Mouse (Mus musculus): ENCODE measurements around the gene Pdx1.

The Pdx1 gene

DNA sequence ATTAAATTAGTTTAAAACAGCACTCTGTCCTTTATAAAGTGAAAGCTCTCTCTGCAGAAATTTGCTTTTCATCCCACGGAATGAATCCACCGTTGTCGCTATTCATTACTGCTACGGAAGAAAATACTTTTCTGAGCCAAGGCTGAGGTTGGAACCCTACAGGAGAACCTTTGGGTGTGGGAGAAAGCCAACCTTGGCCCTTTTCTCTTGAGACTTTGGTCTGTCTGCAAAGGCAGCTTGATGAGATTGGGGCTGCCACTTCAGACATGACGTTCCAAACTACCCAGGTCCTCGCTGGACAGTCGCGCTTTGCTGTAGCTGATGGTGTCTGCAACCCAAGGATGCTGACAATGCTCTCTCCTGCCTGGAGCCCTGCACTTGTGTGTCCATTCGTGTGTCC, 38.7 kb downstream of the Pdx1 start:
- no peak for DNase-seq (ENCODE audit: low spot score in 2 of 2)

DNA sequence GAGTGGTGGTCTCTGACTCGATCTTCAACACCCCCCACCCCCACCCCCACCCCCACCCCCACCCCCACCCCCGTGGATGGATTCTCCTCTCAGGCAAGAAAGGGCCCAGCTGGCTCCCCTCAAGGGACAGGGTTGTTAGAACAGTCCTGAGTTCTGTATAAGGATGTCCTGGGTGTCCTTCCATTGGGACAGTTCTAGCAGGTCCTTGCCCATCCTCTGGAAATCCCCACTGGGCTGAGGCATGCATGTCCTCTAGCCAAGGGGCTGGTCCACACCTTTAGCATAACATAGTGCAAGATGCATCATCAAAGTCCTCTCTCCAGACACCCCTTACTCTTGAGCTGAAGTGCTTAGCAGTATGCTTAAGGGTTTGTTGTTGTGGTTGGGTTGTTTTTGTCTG, 40.0 kb downstream of the Pdx1 start:
- DNase-seq (ENCODE audit: low spot score in 2 of 2) = no peak

DNA sequence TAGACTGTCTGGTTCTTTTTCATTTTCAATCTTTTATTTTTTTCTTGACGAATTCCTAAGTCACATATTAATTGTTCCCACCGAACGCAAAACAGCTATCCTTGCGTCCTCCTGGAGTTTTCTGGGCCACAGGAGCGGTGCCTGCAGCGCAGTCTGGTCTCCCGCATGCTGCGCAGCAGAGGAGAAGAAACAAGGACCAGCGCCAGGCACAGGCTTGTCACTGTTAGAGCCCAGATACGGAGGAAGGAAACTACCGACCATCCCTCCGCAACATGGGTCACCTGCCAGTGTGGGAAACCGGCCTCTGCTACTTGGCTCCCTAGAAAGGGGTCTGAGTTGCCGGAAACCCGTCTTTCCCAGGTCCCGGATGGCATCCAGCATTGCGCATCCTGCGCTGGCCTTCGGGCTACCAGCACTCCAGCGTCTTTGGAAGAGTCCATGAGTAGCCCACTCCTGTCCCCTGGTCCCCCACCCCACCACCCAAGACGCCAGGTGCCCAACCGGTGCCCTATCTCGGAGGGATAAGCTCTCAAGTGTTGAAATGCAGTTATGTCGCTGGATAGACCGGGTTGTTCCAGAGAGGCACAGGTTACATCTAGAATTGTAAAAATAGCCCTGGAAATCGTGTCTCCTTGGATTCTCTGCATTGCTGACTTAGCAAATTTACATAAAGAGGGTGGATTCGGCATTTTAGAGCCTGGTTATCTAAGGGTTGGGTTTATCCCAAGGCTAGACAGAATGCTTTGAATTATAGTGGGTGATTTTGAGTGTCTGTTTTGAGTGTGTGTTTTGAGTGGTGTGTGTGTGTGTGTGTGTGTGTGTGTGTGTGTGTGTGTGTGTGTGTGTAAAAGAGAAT, 43.3 kb downstream of the Pdx1 start:
- DNase-seq (ENCODE audit: low spot score in 2 of 2) = no peak

DNA sequence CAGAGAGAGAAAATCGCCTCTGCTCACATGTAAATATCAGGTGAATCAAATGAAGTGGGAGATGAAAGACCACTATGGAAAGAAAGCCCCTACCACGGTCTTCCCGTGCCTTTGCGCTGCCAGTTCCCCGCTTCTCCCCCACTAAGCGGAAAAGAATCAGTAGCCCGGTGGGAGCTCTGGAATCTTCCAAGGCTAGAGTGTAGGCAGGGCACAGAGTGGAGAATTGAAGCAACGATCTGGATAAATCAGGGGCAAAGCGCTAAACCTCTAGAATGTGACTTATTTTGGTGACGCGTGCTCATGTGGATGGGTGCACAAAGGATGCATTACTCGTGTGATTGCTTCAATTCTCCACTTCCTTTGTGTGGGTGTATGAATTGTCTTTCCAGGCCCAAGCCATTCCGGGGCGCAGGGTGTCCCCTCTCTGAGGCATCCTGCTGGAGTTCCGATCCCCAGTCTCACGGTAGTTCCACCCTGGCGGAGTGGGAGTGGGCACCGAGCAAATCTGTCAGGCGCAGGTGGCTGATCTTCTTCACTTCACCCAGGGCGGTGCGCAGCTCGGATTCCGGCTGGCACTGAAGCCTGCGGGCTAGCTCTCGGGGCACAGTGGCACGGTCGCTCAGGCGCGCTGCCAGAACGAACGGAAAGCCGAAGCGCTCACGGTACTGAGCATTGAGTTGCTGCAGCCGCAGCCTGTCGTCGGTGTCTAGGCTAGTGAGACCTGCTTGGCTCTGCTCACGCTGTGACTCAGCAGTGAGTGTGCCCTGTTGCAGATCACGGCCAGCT, 45.1 kb downstream of the Pdx1 start:
- DNase-seq (ENCODE audit: low spot score in 2 of 2) = no peak

DNA sequence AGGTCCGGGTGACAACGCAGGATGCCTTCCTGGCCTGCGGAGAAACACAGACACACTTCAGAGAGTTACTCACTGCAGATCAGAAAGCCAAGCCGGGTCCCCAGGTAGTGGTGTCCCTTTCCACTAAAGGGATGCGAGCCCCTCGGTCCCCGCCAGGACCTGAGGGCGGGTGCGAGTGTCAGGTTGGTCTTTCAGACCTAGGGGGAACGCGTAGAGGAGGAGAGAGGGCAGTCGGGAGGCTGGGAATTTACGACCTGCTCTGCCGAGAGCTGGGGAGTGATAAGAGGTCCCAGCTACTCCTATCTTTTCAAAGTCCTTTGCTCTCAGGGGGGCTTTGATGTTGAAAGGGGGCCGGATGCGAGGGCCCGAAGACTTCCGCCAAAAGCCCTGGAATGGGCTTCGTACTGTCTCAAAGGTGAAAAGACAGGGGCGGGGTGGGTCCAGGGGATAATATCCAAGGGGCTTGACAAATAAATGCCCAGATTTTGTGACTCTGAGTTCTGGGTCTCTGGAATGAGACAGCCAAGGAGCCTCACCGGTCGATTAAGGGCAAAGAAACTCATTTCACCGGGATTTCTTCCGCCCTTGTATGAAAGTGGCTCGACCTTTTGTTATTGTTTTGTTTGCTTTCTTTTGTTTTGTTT, 45.8 kb downstream of the Pdx1 start:
- DNase-seq (ENCODE audit: low spot score in 2 of 2) = no peak

DNA sequence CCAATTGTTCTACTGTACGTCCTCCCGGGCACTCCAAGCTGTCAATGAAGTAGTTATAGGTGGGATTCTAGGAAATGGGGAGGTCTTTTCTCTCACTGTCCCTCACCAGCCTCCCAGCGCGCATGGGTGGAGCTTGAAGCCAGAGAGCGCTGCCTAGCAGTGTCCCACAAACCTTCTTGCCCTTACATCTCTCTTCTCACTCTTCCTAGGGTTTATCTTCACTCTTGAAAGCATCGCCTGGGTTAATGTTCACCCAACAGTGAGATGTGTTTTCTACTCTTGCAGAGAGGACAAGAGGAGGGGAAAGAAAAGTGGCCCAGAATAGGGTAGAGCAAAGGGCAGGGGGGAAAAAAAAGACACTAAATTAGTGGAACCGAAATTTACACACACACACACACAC, 47.6 kb downstream of the Pdx1 start:
- no peak for DNase-seq (ENCODE audit: low spot score in 2 of 2)

DNA sequence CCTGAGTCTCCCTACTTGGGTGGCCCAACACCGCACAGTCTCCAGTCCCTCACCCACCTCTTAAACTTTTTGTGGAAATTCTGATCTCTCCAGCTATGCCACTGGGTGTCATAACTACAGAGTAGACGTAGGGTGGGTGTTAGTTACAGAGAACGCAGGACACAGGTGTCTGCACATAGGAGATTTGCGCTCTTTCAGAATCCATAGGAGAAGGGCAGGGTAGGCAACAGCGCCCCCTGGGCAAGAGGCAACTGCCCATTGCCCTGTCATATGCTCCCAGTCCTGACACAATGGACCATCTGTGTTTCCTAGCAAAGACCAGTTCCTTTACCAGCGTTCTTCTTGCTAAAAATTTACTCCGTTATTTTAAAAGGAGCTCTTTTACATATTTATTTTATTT, 48.2 kb downstream of the Pdx1 start:
- DNase-seq (ENCODE audit: low spot score in 2 of 2) = no peak

DNA sequence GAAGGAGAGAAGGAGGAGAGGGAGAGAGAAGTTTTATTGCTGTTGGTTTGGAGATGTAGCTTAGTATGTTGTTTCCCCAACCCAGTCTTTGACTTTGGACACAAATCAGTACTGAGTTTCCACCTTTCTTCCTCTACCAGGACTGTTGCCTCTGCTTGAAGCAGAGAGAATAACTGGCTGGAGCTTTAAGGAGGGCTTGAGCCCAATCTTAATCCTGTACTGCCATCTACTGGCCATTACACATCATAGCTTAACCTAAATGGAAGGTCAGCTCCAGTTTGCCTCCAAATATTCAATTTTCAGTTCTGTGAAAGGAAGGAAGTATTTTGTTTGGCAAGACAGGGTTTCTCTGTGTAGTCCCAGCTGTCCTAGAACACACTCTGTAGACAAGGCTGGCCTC, 49.9 kb downstream of the Pdx1 start:
- DNase-seq (ENCODE audit: low spot score in 2 of 2) = no peak

DNA sequence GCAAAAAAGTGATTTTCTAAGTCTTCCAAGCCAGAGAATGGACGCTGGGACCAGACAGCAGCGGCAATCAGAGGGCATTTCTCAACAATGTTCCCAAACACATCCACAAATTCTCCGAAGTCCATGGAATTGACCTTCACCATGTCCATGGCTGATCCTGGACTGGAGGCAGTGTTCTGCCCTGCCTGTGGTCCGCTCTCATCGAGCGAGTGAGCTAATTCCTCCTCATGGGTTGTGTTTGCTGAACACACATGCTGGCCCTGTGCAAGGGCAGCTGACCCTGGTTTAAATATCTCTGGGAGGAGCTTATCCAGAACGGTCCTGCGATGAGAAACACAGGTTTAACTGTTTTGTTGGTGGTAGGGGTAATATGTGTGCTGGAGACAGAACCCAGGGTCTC, 52.4 kb downstream of the Pdx1 start, which contains the start of gene Urad:
Gene Urad, minus strand, starts transcription at position 258 of the 400 bp plus-strand sequence.
- DNase-seq (ENCODE audit: low spot score in 2 of 2) = no peak

DNA sequence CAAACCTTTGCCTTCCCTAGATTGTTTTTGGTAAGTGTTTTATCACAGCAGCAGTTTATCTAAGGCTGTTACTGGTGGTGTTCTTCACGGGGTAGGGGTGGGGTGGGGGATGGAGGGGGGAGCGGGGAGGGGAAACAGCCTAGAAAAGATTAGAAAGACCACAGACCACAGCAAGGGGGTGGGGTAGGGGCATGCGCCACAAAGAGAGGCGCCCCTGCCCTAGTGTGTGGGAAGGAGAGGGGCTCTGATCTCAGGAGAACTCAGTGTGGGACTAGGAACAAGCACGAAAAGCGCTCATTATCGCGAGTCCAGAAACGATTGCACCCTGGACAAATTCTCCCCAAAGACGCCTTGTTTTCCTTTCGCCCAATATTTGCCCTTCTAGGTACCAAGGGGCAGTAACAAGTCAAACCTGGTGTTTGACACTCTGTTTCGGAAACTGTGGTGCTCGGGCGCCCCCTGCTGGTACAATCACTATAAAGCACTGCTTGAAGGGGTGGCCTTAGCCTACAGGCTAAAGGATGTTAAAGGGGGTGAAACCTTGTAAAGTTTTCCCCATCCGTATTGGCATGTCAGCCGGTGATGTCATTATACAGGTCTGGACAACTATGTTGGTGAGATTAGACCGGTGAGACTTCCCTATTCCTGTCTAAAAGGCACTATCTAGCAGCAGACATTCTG, 53.6 kb downstream of the Pdx1 start:
- peak; percentile 58 to 64 for DNase-seq (ENCODE audit: low spot score in 2 of 2)

Data from cerebellum, postnatal 4 days (tissue).